Mouse (Mus musculus) activated CD4-positive, CD25-positive, alpha-beta regulatory T cell, adult 4 months (primary cell): ENCODE measurements around the gene Bglap. TPM values are rescaled to one million over a fixed set of nuclear protein-coding genes. Genes with fewer than 3 reads are reported as not detected.
A peak's percentile ranks its signal among the peaks of the same experiment; 100 is the strongest.
"Not testable (repeated sequence)": the region's sequence is repeated elsewhere in the genome, so short reads cannot be mapped to it uniquely, and the experiment has no call there.

Experiments used
- ATAC-seq: one replicate; pipeline ENCODE4 v1.8.0; 2017
- polyA plus RNA-seq, 2 experiments: library from polyadenylated mRNA; unstranded; fragments of 100-300 nt; shearing (Covaris generic); gene quantifications; one replicate each; pipeline ENCODE4 v1.2.1; 2017

Bglap gene
- polyA plus RNA-seq: not detected

DNA sequence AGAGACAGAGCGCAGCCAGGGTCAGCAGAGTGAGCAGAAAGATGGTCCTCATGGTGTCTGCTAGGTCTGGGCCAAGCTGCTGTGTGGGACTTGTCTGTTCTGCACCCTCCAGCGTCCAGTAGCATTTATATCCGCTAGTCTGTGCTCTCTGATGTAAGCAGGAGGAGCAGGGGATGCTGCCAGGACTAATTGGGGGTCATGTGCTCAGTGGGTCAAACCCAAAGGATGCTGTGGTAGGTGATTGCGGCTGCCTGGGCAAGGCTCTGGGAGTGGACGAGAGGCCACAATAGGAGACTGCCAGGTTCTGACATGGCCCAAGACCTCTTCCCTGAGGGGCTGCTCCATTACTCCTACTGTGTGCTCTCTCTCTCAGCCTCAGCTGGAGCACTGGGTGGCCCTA, at the start of gene Bglap:
Bglap (minus strand) TSS at position 101 of the 400 bp plus-strand sequence.
- no peak for ATAC-seq

- ATAC-seq: not testable (repeated sequence)
These were observed 44.4 kb upstream of the Bglap start for GRCm38 (mm10) chr3:88428639-88429038.

DNA sequence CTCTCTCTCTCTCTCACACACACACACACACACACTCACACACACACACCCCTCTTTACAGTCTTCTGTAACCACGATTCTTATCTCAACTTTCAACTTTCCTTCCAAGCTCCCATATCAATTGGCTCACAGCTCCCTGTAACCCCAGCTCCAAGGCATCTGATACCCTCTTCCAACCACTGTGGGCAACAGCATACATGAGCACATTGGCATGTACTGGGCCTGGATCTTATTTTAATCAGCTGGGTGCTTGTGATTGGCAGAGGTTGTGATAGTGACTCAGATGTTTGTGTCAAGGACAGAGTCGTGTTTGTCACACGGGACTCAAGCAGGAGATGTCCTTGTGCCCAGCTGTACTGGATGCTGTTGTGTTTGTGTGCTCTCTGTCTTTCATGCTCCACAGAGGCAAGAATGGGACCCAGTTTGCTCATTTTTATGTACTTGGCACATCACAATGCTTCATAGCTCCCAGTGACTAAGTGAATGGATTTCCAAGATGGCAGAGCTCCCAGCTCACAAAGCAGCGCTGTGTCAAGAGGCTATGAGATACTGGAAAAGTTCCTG, 43.2 kb upstream of the Bglap start:
- ATAC-seq: no peak

- ATAC-seq: no peak
These were observed 41.6 kb upstream of the Bglap start for GRCm38 (mm10) chr3:88425708-88426420.

- no peak for ATAC-seq
These were observed 41.0 kb upstream of the Bglap start for GRCm38 (mm10) chr3:88425330-88425689.

GRCm38 (mm10) chr3:88424605-88425329, 40.5 kb upstream of the Bglap start, which contains the start of gene Slc25a44:
Slc25a44 (minus strand) TSS chr3:88425139.
- peak; percentile 100 for ATAC-seq

GRCm38 (mm10) chr3:88422020-88422720, 37.9 kb upstream of the Bglap start:
- ATAC-seq: no peak

DNA sequence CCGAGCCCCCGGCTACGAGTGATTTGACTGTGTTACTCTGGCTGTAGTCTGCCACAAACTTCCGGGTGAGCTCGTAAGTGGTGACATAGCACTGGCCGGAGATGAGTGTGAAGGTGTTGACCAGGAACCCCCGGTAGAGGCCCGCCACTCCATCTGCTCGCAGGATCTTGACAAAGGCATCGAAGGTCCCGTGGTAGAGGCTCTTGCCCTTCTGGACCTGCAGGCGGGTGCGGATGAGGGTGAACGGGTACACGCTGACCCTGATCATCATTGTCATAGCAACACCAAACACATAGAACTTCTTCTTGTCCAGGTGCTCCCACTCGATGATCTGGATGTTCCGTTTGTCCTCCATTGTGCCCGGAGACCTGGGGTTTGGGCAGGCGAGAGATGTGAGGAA, 36.5 kb upstream of the Bglap start:
- no peak for ATAC-seq

- ATAC-seq: no peak
These were observed 33.8 kb upstream of the Bglap start for GRCm38 (mm10) chr3:88418016-88418415.

GRCm38 (mm10) chr3:88415668-88416067, 31.4 kb upstream of the Bglap start:
- no peak for ATAC-seq

DNA sequence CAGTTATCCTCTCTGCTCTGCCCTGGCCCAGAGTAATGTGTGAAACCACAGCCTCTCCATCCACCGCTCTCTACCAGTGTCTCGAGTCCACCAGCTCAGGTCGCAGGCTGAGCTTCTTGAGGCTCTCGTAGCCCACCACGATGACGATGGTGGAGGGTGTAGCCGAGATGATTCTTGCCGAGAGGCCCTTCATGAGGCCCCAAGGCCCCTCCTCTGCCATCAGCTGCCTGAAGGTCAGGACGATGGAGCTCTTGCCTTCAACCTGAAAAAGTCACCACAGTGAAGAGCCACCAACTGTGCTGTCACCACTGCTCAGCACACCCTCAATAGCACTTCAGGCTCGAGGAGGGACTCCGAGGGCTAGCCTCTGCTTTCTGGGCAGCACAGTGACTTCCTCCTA, 28.4 kb upstream of the Bglap start:
- ATAC-seq: no peak

- ATAC-seq: no peak
These were observed 27.4 kb upstream of the Bglap start for GRCm38 (mm10) chr3:88411681-88412080.

DNA sequence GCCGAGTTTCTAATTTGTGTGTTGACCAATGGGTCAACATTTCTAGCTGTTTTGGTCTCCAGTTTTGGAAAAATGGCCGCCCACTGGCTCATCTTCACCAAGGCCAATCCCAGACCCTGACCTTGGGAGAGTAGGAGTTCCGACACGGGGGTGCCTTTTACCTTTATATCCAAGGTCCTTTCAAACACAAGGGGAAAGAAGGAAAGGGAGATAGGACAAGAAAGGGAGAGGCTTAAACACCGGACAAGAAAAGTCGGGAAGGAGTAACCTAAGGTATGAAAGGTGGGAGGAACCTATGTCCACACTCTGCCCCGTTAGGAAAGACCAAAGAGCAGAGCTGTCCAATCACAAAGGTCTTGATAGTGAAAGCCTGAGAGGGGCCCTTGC, 26.4 kb upstream of the Bglap start:
- no peak for ATAC-seq

DNA sequence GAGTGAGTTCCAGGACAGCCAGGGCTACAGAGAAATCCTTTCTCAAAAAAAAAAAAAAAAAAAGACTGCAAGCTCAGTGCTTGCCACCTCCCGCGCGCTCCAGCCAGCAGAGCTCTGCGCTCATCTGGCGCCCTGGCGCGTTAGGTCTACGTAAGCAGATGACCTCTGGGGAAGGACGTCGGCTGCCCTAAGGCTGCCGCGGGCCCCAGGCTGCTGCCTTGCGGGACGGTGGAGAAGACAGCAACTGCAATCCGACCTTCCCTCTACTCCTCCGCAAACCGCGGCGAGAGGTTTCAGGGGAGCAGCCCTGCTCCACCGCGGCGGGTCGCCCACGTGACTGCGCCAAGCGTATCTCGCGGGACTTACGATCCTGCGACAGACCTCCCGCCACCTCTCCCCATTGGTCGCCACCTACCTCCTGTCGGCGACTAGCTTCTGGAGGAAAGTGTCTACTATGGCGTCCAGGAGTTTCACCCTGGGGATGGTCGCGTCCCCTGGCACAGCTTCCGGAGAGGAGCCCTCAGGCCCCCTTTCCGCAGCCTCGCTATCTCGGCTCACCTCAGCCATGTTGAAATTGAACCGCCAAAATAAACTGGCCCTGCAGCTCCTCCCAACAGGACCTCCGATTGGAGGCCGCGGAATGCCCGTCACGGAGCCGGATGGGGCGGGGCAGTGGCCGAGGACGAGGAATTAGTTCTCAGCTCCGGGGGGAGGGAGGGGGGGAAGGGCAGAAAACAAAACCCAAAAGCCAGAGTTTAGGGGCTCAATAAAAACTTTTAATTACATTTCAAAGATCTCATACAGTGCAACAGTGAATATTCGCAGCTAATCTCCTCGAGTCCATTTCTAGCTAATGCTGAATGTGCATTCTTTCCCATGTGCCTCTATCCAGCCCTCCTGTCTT, 25.7 kb upstream of the Bglap start, which contains the start of gene Pmf1:
Pmf1 (minus strand) TSS at position 591 of the 904 bp plus-strand sequence.
- ATAC-seq: peak; percentile 96

- ATAC-seq: no peak
These were observed 24.7 kb upstream of the Bglap start for GRCm38 (mm10) chr3:88408953-88409352.

- ATAC-seq: no peak
These were observed 23.3 kb upstream of the Bglap start for GRCm38 (mm10) chr3:88407529-88407928.

- no peak for ATAC-seq
These were observed 22.8 kb upstream of the Bglap start for GRCm38 (mm10) chr3:88407090-88407489.

GRCm38 (mm10) chr3:88403522-88404230, 19.4 kb upstream of the Bglap start:
- ATAC-seq: no peak

GRCm38 (mm10) chr3:88398666-88399065, 14.4 kb upstream of the Bglap start:
- ATAC-seq: no peak

GRCm38 (mm10) chr3:88395742-88396141, 11.5 kb upstream of the Bglap start:
- ATAC-seq: no peak

DNA sequence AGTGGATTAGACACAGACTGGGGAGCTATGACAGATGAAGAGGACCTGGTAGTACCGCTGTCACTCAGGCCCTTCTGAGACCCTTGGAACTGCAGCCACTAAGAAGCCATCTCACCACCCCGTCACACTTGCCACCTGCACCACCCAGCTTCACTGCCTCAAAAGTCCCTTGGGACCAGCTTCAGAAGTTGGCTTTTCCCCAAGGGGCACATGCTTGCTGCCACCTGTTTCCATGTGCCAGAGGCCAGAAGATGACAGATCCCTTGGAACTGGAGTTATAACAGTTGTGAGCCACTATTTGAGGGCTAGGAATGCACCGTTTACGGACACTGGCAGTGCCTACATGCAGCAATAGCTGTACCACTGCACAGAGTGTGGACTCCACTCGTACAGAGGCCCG, 11.0 kb upstream of the Bglap start:
- no peak for ATAC-seq
